In the genomic region with DNA sequence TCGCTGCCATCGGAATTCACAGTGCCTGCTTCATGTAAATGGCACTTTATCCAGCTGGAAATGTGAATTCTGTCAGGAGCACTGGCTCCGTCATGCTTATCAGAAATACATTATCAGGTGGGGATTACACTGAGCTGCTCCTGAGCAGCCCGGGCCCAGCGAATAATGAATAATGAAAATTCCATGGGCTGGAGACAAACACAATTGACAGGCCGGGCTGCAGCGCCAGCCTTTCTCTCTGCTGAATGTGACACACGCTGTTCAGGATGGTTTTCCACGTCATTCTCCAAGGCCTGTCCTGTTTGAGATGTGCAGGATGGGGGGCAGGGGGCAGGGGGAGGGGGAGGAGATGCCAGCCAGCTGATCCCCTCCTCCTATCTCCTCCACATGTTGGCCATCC, we compare ENCODE assay signal across 17 mouse cellular contexts.
DNase-seq lines count a peak whose midpoint lies in the region; ATAC-seq and TF ChIP-seq lines count a peak whose summit lies in the region.
"Had no signal": no experiment of that assay in that cellular context is flagged by ENCODE, and none has a peak within 500 bp of the region (broad histone marks: within the 10 kb centered on the region; RNA-seq: fewer than 3 reads in every experiment).

No protein-coding gene starts in this region.

- no peak overlapping the region for H3K27ac ChIP-seq in heart, embryonic 14.5 days (replicated peaks in 1 of 2; ENCODE audit: control insufficient read depth in 1 of 2, insufficient read depth in 1 of 2, low read depth in 2 of 2, low read length in 2 of 2)
- peak overlapping the region; percentile 42 for H3K27ac ChIP-seq in hindbrain, embryonic 11.5 days (ENCODE audit: low read depth, low read length)
- H3K27ac ChIP-seq in midbrain, embryonic 13.5 days: peak overlapping the region; percentile 82
- H3K27ac ChIP-seq: embryonic facial prominence, embryonic 10.5 days; intestine, embryonic 15.5 days; kidney, embryonic 15.5 days had no signal

- H3K4me3 ChIP-seq in heart, embryonic 14.5 days (ENCODE audit: control insufficient read depth in 1 of 2, insufficient read depth in 1 of 2, low read depth in 1 of 2, low read length in 2 of 2): no peak overlapping the region
- H3K4me3 ChIP-seq in hindbrain, embryonic 11.5 days (ENCODE audit: low read depth, low read length): no peak overlapping the region
- H3K4me3 ChIP-seq in midbrain, embryonic 13.5 days (replicated peaks): no peak overlapping the region
- H3K4me3 ChIP-seq: embryonic facial prominence, embryonic 10.5 days; intestine, embryonic 15.5 days; kidney, embryonic 15.5 days; megakaryocyte, embryonic 14.5 days had no signal

- no peak for DNase-seq in heart, adult 8-10 months (ENCODE audit: low spot score)
- peak; percentile 71 for DNase-seq in brain, embryonic 14.5 days (ENCODE audit: low read depth)
- no peak for DNase-seq in hindbrain, embryonic 11.5 days (ENCODE audit: low spot score)
- DNase-seq in kidney, adult 9 months: no peak
- no peak for DNase-seq in gastrocnemius, postnatal 14 days
- DNase-seq: cerebellum, adult 11 months; cerebellum, postnatal 25 days; forebrain, postnatal 0 days; liver, postnatal 0 days; lung, postnatal 14 days; thymus, postnatal 14 days had no signal

- WGBS in heart, embryonic 14.5 days: 14% methylated on average over 9 of the region's 9 CpGs
- 41% methylated on average over 9 of the region's 9 CpGs for WGBS in hindbrain, embryonic 11.5 days
- 20% methylated on average over 9 of the region's 9 CpGs for whole genome bisulfite sequencing in midbrain, embryonic 13.5 days

- H3K4me2 ChIP-seq in heart, embryonic 14.5 days (ENCODE audit: low read length): peak overlapping the region; percentile 37
- no peak overlapping the region for H3K4me2 ChIP-seq in hindbrain, embryonic 11.5 days (replicated peaks; ENCODE audit: low read depth, low read length)
- H3K4me2 ChIP-seq in midbrain, embryonic 13.5 days (replicated peaks): peak overlapping the region; percentile 17; the same call in 1 of the 2 replicates
- H3K4me2 ChIP-seq: intestine, embryonic 15.5 days; kidney, embryonic 15.5 days had no signal

- TF ChIP-seq POLR2A in brain, embryonic 14.5 days (IDR thresholded peaks at IDR 0.05; ENCODE audit: borderline replicate concordance, extremely low read depth, insufficient read depth, insufficient read length, poor library complexity, severe bottlenecking): no peak

- ATAC-seq in heart, embryonic 14.5 days (ENCODE audit: insufficient number of reproducible peaks, insufficient read depth, low FRiP score, low read depth): no peak
- ATAC-seq in hindbrain, embryonic 11.5 days (ENCODE audit: low FRiP score): peak; percentile 65
- peak; percentile 92 for ATAC-seq in midbrain, embryonic 13.5 days
- ATAC-seq: forebrain, postnatal 0 days; intestine, embryonic 15.5 days; liver, postnatal 0 days had no signal

- no peaks in the 10 kb centered on the region for H3K36me3 ChIP-seq in heart, embryonic 14.5 days (ENCODE audit: control insufficient read depth, insufficient read depth, low read length)
- H3K36me3 ChIP-seq in hindbrain, embryonic 11.5 days (ENCODE audit: control insufficient read depth, insufficient read depth, low read length): no peaks in the 10 kb centered on the region
- no peaks in the 10 kb centered on the region for H3K36me3 ChIP-seq in midbrain, embryonic 13.5 days
- H3K36me3 ChIP-seq: embryonic facial prominence, embryonic 10.5 days; intestine, embryonic 15.5 days; kidney, embryonic 15.5 days had no signal

- intact Hi-C loops in gastrocnemius, postnatal 14 days (cut with DNase I; ENCODE audit: low total_unique reads): no loop called here

- no peaks in the 10 kb centered on the region for H3K27me3 ChIP-seq in heart, embryonic 14.5 days (ENCODE audit: control insufficient read depth, insufficient read depth, low read length)
- H3K27me3 ChIP-seq in hindbrain, embryonic 11.5 days (ENCODE audit: control insufficient read depth, insufficient read depth, low read length): no peaks in the 10 kb centered on the region
- H3K27me3 ChIP-seq in midbrain, embryonic 13.5 days: no peaks in the 10 kb centered on the region
- H3K27me3 ChIP-seq: intestine, embryonic 15.5 days; kidney, embryonic 15.5 days; megakaryocyte, embryonic 14.5 days had no signal

- peaks cover 0 to 3% of the 10 kb centered on the region in 2 experiments; a peak in 1 of 4 replicates for H3K4me1 ChIP-seq in heart, embryonic 14.5 days (ENCODE audit: control insufficient read depth in 2 of 2, insufficient read depth in 2 of 2, low read length in 2 of 2)
- no peaks in the 10 kb centered on the region; the same call in 1 of the 2 replicates for H3K4me1 ChIP-seq in hindbrain, embryonic 11.5 days (replicated peaks; ENCODE audit: control insufficient read depth, insufficient read depth, low read length)
- H3K4me1 ChIP-seq in midbrain, embryonic 13.5 days (replicated peaks): peaks cover 11% of the 10 kb centered on the region
- H3K4me1 ChIP-seq: embryonic facial prominence, embryonic 10.5 days; intestine, embryonic 15.5 days; kidney, embryonic 15.5 days; megakaryocyte, embryonic 14.5 days had no signal

- no peak overlapping the region for H3K9ac ChIP-seq in heart, embryonic 14.5 days (ENCODE audit: low read length)
- H3K9ac ChIP-seq in hindbrain, embryonic 11.5 days (ENCODE audit: low read depth, low read length): 0 out of 2 replicates have a peak overlapping the region, but pooled peaks have one; percentile 11
- no peak overlapping the region for H3K9ac ChIP-seq in midbrain, embryonic 13.5 days (replicated peaks)
- H3K9ac ChIP-seq: forebrain, postnatal 0 days; intestine, embryonic 15.5 days; kidney, embryonic 15.5 days; liver, postnatal 0 days had no signal

- H3K9me3 ChIP-seq in heart, embryonic 14.5 days (ENCODE audit: control insufficient read depth, low read length): no peaks in the 10 kb centered on the region
- no peaks in the 10 kb centered on the region for H3K9me3 ChIP-seq in hindbrain, embryonic 11.5 days (ENCODE audit: control insufficient read depth, low read length)
- H3K9me3 ChIP-seq in midbrain, embryonic 13.5 days: no peaks in the 10 kb centered on the region
- H3K9me3 ChIP-seq: embryonic facial prominence, embryonic 10.5 days; intestine, embryonic 15.5 days; kidney, embryonic 15.5 days had no signal

- TF ChIP-seq CTCF in brain, embryonic 14.5 days (IDR thresholded peaks at IDR 0.05; ENCODE audit: borderline replicate concordance, extremely low read depth, insufficient read depth, insufficient read length): no peak

Comparison
In these comparisons a context has a peak if more than half of its experiments do, and no peak if none do; other contexts are left out.
1. H3K27ac ChIP-seq: peak in hindbrain, embryonic 11.5 days (single experiment) and midbrain, embryonic 13.5 days (single experiment); none in heart, embryonic 14.5 days (0 of 2).